ENCODE assay signal across 30 mouse cellular contexts in genomic region chr2:131105061-131105460, GRCm38 (mm10). TPM values are rescaled to one million over a fixed set of nuclear protein-coding genes. Genes with fewer than 3 reads are reported as not detected.
"Had no signal": no experiment of that assay in that cellular context is flagged by ENCODE, and none has a peak within 500 bp of the region (broad histone marks: within the 10 kb centered on the region; RNA-seq: fewer than 3 reads in every experiment).

No protein-coding gene starts in this region.

RNA-seq across cellular contexts. Expression of gene Siglec1, which starts 18.5 kb away (rescaled TPM):
- total RNA-seq: granulocyte monocyte progenitor cell, adult 5-6 weeks had no signal

RNA-seq across cellular contexts. Expression of gene Hspa12b, which starts 22.0 kb away (rescaled TPM):
- total RNA-seq: granulocyte monocyte progenitor cell, adult 5-6 weeks had no signal

RNA-seq across cellular contexts. Expression of gene Gm11037, which starts 28.2 kb away (rescaled TPM):
- total RNA-seq: common myeloid progenitor, adult 5-6 weeks; forebrain, postnatal 0 days; gastrocnemius, adult 18-20 months; gastrocnemius, adult 2 months; gastrocnemius, adult 8-10 months; gastrocnemius, postnatal 14 days; gastrocnemius, postnatal 36 days; gastrocnemius, postnatal 4 days; granulocyte monocyte progenitor cell, adult 5-6 weeks; heart, adult 18-20 months; heart, adult 2 months; heart, adult 8-10 months had no signal
- polyA plus RNA-seq: cerebellum, adult 2 months; cortical plate, adult 2 months; embryonic facial prominence, embryonic 10.5 days; embryonic facial prominence, embryonic 11.5 days; embryonic facial prominence, embryonic 12.5 days; embryonic facial prominence, embryonic 13.5 days; embryonic facial prominence, embryonic 14.5 days; embryonic facial prominence, embryonic 15.5 days; erythroblast, embryonic 14.5 days; forebrain, embryonic 10.5 days; forebrain, embryonic 11.5 days; forebrain, embryonic 12.5 days; forebrain, embryonic 13.5 days; forebrain, embryonic 14.5 days; forebrain, embryonic 15.5 days; forebrain, embryonic 16.5 days; forebrain, postnatal 0 days; frontal cortex, adult 2 months; gonadal fat pad, adult 2 months; heart, adult 2 months had no signal

RNA-seq across cellular contexts. Expression of gene Adam33, which starts 41.4 kb away (rescaled TPM):
- total RNA-seq: common myeloid progenitor, adult 5-6 weeks had no signal
